Mouse (Mus musculus) CH12F3 (cell line): ENCODE results near the gene Ppargc1a.

Experiments used
- in situ Hi-C: fragments of 300-500 bp; cut with MboI; formaldehyde crosslinking; loops from 2 replicates; pipeline ENCODE4 v1.14.3; 2020; ENCODE audit warnings: low sequenced_read_pairs

The Ppargc1a gene

GRCm38 (mm10) chr5:51553251-51553650, 14.3 kb downstream of the Ppargc1a start:
- in situ Hi-C loops: no loop called here

GRCm38 (mm10) chr5:51552483-51553091, 14.9 kb downstream of the Ppargc1a start:
- in situ Hi-C loops: no loop called here

- in situ Hi-C loops: no loop called here
Measured at GRCm38 (mm10) chr5:51551852-51552482, 15.6 kb downstream of the Ppargc1a start.

DNA sequence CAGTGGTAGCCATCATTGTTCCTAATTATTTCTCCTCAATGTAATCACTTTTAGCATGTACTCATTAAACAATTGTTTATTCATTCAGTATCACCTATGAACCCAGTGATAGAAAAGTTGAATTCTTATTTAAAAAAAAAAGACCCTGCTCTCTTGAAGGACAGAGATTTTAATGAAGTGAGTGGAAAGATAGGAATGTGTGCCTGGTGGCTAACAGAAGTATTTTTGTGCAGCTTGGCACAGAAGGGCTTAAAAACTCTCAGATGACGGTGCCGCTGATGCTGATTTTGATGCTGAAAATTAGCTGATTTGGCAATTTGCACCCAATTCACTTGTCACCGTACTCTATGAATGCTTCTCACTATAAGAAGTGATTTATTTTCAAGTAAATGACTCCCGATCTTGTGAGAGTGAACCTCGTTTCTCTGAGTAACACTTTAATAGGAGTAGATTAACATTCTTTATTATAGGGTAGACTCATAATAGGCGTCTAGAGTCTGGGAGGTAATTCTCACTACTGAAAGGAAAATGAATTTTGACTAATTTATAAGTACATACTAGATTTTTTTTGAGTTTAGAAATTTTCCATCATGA, 20.0 kb downstream of the Ppargc1a start:
- in situ Hi-C loops: no loop called here

DNA sequence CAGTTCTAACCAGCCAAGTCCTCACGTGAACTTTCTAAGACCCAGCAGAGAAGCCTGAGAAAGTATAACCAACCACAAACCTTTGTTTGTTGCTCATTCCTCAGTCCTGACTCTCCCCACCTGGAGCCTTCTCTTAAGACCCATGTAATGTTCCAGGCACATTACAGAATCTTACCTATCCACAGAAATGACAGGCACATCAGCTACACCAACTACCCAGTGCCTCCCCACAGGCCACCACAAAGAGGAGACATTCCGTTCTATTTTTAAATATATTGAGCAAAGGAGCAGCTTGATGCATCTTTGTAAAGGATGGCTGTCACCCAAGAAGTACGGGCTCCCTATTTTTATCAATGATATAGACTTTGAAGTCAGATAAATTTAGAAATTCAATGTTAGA, 20.7 kb downstream of the Ppargc1a start:
- in situ Hi-C loops: no loop called here

GRCm38 (mm10) chr5:51545133-51546049, 22.1 kb downstream of the Ppargc1a start:
- in situ Hi-C loops: no loop called here

GRCm38 (mm10) chr5:51544141-51544735, 23.3 kb downstream of the Ppargc1a start:
- in situ Hi-C loops: no loop called here

DNA sequence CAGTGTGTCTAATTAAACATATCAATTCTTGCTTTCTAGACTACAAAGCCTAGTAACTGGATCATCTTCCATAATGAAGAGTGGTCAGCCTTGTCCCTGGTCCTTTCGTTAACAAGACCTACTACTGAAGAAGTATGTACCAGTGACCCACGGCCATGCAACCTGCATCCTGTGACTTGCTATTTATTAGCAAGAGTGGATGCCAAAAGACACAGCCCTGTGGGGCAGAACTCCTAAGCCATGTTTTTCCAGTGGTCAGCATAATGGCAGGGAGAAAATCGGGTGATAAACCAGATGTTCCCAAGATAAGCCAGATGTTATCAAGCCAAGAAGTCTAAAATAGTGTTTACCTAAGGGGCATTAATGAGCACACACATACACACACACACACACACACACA, 26.0 kb downstream of the Ppargc1a start:
- in situ Hi-C loops: no loop called here

DNA sequence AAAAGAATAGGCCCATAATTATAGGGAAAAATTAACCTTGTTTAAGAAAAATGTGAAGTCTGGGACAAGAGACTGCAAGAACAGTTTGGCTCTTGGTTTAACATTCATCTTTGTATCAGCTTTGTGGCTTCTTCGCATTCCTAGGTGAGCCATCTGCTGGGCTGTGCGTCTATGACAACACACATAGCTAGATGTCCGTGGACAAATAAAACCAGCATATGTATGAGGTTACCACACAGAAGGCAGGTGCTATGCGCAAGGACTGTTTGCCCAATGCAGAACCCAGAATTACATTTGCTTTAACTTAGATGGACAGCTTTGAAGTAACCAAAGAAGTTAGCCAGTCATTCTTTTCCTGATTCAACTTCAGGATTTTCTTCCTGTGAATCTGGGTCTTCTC, 26.7 kb downstream of the Ppargc1a start:
- in situ Hi-C loops: no loop called here

- in situ Hi-C loops: no loop called here
Measured at GRCm38 (mm10) chr5:51539563-51539962, 28.0 kb downstream of the Ppargc1a start.

DNA sequence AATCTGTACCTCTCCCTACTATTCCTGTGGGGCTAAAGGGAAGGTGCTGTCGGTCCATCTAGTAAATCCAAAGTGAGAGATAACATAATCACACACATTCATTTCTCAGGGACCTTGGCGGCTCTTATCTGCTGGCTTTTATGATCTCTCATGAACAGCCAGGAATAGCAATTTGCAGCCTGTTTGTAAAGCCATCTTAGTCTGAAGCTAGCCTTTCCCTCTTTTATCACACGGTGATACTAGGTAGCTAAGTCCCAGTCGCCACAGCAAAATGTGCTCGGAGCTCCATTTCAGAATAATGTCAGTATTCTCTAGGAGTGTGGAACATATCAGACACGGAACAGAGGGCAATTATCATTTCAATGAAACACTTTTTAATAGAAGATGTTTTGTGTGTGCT, 29.2 kb downstream of the Ppargc1a start:
- in situ Hi-C loops: no loop called here

DNA sequence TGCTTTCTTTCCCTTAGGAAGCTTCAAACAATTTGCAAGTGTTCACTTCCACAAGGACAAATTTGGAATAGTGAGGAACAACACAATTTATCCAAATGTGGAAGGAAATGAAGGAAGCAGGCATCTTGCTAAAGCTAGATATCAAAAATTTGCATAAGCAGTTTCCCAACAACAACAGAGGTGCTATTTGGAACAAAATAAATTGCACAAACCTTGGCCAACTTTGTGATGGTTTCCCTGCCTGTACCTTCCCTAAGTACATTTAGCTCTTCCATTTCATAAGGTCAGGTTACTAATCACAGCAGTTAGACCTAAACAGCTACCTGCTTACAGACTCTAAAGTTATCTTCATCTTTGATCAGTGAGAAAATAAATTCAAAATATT, 29.9 kb downstream of the Ppargc1a start:
- in situ Hi-C loops: no loop called here

DNA sequence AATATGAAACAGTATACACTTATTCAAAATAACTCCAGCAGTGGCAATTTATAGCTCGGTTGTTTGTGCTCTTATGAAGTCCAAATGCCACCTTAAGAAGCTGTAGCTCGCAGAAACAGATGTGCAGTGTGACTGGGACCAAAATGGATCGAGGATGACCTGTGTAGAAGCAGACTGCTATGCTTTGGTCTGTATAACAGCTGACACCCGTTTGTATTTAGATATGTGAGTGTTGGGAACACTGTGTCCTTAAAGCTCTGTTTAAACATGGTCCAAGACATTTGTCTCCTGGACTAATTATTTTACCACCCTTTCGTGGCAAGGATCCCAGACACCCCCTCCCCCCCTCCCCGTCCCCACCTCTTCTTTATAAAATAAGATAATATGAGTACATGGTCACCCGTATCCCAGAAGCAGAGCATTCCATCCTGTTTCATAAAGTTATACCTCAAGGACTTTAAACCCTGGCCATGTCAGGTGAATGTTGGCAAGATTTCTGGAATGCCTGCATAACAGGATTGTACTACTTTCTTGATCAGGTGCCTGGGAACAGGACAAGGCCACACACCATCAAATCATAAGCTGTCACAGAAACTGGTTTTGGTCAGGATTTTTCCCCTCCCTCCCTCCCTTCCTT, 30.4 kb downstream of the Ppargc1a start:
- in situ Hi-C loops: no loop called here

- in situ Hi-C loops: no loop called here
Measured at GRCm38 (mm10) chr5:51534456-51534855, 33.1 kb downstream of the Ppargc1a start.

- in situ Hi-C loops: no loop called here
Measured at GRCm38 (mm10) chr5:51531286-51531685, 36.2 kb downstream of the Ppargc1a start.

- in situ Hi-C loops: no loop called here
Measured at GRCm38 (mm10) chr5:51529444-51529843, 38.1 kb downstream of the Ppargc1a start.

GRCm38 (mm10) chr5:51528165-51528498, 39.4 kb downstream of the Ppargc1a start:
- in situ Hi-C loops: no loop called here

- in situ Hi-C loops: no loop called here
Measured at GRCm38 (mm10) chr5:51527498-51528164, 39.9 kb downstream of the Ppargc1a start.

DNA sequence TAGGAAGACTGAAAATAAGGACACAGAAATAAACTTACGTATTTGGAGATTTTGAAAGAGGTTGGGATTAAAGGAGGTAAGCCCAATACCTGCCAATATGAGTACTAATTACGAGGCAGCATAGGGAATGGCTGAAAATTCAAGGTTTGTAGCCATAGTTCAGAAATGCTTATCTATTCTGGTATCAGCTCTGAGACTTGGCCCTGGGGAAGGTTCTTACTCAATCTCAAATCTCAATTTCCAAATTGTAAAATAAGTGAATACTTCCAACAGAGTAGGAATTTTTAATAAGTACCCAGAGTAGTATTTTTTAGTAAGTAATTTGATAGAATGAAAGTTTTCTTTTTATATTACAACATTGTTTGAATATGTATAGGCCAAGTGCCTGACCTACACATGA, 41.7 kb downstream of the Ppargc1a start:
- in situ Hi-C loops: no loop called here

- in situ Hi-C loops: no loop called here
Measured at GRCm38 (mm10) chr5:51520807-51521206, 46.7 kb downstream of the Ppargc1a start.
